Mouse (Mus musculus) thymus, adult 2 months (tissue): ENCODE measurements around the gene Babam2.

Experiments
- CTCF ChIP-seq: fragments of 200-500 bp; IDR thresholded peaks from 2 replicates; pipeline ENCODE4 v1.5.1; 2012; ENCODE audit warnings: mild to moderate bottlenecking, control low read depth, low read length, moderate library complexity, borderline replicate concordance; ENCODE audit not compliant: control insufficient read depth, poor library complexity, insufficient read depth; ENCODE audit errors: extremely low read depth
- POLR2A ChIP-seq: fragments of 200-500 bp; IDR thresholded peaks from 2 replicates; pipeline ENCODE4 v1.6.1; 2012; ENCODE audit warnings: mild to moderate bottlenecking, low read length, control low read depth, moderate library complexity; ENCODE audit not compliant: control insufficient read depth, poor library complexity, insufficient read depth; ENCODE audit errors: extremely low read depth

- TF ChIP-seq CTCF, result no peak
- no peak for TF ChIP-seq POLR2A
Observed at GRCm38 (mm10) chr5:31686040-31686439, 11.4 kb upstream of the Babam2 start.
